Mouse (Mus musculus): Measurements from ENCODE around the gene Trcg1.

The Trcg1 gene

DNA sequence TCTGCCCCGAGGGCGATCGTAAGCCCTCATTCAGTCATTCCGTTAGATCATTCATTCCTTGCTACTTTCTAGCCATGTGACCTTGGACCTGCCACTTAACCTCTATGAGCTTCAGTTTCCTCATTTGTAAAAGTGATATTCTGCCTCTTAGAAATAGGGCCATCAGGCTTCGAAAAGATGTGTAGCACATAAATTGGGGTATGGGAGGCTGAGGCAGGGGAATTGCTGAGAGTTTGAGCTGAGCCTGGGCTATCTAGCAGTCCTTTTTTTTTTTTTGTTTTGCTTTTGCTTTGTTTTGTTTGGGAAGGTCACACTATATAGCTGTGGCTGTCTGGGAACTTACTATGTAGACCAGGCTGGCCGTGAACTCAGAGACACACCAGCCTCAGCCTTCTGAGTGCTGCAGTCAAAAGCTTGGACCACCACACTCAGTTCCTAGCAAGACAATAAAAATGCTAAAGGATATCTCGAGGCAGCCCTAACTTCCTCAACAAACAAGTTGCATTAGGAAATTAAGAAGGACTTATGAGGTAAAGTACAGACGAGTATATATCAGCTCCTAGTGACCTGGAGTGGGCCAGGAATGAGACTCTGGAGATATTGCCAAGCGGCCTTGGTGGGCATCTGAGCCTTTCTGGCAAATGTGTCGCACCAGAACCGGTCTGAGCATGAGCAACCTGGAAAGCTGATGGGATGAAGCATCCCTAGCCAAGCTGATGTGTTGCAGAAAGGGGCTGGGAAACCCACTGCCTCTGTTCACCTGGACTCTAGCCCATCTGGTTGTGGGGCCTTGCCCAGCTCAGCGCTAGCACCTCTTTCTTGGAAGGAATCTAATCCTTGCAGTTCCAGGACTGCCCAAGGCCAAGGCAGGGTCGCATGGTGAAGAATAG is 26.7 kb downstream of the Trcg1 start:
- ATAC-seq (ENCODE audit: low TSS enrichment): no peak

DNA sequence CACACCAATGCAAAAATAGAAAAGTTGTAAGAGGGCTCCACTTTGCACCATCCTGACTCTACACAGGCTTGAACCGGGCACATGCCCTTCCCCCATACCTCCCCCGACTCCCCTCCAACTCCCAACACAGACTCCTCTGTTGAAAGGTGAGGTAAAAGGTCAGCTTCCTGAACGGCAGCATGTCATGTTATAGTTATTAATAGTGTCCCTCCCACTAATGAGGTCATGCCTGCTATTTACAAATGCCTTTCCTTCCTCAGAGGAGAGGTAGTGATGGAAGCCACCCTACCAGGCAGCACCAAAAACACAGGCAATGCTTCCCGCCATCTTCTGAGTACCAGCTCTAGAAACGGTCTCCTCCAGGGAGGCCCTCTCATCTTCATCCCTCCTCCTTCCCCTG is 28.8 kb downstream of the Trcg1 start:
- no peak for ATAC-seq (ENCODE audit: low TSS enrichment)

DNA sequence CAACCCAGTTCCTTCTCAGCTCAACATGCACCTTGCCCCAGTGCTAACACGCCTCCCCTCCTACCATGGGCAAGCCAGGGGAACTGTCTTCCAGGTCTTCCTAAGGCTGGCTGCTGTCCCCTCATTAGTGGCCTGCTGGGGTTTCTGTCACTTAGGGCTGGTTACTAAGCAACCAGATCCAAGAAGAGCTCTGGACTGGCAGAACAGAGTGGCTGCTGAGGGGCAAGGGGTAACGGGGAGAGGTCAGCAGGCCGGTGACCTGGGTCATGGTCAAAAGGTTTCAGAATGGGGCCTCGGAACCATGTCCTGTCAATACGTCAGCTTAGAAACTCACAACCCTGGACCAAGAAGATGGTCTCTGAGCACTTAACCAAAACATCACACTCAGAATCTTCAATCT is 31.1 kb downstream of the Trcg1 start:
- no peak for ATAC-seq (ENCODE audit: low TSS enrichment)

DNA sequence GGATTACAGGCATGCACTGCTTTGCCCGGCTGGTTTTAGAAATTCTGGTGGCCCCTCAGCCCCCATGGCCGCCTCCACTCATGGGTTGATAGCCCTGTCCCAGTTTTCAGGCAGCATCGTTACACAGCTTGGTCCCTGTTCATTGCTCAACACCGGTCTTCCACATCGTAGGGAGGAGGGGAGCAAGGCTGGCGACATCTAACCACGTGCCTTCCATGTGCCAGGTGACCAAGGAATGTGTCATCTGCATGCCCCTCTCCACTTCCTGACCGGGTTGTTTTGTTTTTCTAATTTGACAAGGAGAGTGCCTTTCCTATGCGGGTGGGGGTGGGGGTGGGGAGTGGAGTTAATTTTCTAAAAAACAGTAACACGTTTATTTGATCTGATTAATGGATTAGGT is 31.7 kb downstream of the Trcg1 start:
- ATAC-seq (ENCODE audit: low TSS enrichment): no peak

DNA sequence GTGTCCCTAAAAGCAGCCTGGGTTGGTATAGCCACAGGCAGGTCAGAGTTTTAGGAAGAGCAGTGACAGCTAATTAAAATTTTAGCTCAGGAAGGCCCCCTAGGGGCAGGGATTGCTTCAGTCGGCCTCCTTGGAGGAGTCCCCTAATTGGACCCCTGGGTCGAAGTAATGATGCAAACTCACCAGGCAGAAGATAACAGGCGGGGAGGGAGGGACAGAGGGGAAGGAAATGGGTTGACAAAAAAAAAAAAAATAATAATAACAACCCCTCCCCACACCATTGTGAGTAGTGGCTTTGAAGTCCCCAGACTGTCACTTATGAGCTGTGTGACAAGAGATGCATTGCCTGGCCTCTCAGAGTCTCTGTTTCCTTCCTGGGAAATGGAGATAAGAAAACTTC is 32.2 kb downstream of the Trcg1 start:
- no peak for ATAC-seq (ENCODE audit: low TSS enrichment)

DNA sequence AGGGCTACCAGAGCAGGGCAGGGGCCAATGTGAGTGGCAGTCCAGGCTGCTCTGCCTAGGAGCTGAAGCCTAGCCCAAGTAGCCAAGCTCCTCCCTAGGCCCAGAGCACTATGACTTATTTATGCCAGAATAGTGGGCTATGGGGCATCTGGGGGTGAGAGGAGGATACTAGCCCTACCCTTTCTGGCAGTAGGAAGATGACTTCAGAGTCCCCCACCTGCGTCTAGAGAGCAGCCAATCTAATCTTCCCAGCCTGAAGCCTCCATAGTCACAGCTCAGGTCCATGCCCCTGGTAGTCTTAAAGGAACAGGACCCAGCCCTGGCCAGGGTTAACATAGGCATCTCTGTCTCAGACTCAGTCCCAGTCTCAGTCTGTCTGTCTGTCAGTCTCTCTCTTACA is 33.0 kb downstream of the Trcg1 start:
- no peak for ATAC-seq (ENCODE audit: low TSS enrichment)

DNA sequence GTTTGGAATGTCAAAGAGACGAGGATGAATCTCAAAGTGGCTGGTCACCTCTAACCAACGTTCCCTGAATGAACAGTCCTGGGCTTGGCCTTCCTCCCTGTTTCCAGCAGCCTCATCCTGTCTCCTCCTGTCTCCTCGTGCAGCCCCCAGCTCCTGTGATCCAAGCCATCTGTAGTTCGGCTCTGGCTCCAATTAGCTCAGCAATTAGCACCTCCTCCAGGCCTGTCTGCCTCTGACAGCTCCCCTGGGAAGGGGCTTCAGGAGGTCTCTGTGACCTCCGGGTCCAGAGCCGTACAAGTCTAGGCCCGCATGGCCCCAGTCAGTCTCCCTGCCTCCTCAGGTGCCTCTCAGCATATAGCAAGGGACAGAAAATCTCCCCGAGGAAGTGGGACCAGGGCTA is 34.0 kb downstream of the Trcg1 start:
- ATAC-seq (ENCODE audit: low TSS enrichment): no peak

DNA sequence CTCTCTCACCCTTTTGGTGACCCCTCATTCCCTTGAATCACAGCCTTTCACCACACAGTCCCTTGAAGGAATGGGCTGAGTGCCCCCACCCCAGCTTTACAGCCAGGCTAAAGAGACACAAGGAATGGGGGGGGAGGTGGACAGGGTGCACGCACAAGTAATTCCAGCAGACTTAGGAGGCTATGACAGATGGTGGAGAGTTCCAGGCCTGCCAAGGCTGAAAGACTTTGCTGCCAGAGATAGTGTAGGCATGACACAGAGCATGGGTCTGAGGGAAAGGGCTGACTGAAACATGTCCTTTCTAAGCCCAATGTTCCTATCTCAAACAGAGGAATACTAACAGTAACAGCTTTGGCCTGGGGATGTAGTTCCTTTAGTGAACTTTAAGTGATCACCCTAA is 34.7 kb downstream of the Trcg1 start:
- 0 out of 2 replicates have a peak, but pooled peaks have one; percentile 44 for ATAC-seq (ENCODE audit: low TSS enrichment)

DNA sequence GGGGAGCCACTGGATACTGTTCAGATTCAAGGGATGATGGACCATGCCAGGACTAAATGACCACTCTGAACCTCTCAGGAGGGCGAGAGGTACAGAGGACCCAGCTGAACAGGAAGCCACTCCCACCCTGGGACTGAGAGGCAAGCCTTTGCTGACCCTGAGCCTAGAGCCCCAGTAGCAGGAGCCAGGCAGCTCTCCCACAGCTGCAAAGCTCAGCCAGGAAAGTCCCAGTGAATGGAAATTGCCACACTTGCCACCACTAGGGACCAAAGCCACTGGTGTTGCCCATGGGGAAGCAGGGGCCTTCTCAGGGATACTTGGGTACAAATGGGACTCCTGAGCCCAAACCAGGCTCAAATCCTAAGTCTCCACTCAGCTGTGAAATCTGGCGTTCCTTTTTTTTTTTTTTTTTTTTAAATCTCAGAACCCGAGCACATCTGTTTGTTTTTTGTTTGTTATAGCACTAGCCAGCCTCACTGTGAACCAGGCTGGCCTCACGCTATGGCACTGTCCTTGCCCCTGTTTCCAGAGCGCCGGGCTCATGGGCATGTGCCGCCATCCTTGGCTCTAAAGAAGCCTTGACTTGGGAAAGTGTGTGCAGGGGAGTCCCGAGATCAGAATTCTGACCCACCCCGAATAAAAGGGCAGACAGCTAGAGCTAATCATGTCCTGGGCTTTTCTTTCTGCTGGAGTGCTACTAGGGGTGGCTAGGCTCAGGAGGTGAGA is 35.6 kb downstream of the Trcg1 start:
- ATAC-seq (ENCODE audit: low TSS enrichment): no peak

DNA sequence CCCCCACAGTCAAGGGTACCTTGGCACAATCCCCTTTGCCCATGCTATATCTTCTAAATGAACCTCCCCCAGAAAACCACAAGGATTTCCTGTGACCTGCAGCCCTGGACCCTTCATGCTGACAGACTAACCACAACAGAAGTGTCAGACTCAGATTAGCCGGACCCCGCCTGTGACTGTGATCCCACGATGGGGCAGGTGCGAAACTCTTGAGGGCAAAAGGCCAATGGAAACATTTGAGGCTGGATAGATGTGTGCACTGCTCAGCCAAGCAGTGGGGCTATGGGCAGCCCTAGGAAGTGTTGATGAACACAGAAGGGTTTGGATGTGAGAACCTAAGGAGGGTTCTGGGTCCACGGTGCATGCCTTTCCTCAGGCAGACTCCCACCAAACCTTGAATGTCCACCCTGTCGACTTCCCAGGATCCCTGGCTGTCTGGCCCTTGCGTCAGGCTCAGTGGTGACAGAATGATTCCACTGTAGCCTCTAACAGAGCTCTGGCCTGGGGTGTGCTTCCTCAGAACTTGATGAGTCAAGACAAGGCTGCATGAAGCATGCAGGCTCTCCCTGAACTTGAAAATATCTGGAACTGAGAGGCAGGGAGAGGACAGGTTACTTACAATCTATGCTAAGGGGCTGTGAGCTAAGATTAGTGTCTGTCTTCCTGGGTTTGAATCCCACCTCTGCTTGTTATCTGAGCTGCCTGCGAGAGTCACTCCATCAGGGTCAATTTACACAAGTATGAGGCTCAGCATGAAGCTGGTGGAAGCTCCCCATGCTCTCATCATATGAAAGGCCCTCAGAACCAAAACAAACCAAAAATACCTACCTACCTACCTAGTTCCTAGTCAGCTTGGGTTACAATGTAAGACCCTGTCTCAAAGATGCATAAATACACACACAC is 36.8 kb downstream of the Trcg1 start:
- ATAC-seq (ENCODE audit: low TSS enrichment): no peak

DNA sequence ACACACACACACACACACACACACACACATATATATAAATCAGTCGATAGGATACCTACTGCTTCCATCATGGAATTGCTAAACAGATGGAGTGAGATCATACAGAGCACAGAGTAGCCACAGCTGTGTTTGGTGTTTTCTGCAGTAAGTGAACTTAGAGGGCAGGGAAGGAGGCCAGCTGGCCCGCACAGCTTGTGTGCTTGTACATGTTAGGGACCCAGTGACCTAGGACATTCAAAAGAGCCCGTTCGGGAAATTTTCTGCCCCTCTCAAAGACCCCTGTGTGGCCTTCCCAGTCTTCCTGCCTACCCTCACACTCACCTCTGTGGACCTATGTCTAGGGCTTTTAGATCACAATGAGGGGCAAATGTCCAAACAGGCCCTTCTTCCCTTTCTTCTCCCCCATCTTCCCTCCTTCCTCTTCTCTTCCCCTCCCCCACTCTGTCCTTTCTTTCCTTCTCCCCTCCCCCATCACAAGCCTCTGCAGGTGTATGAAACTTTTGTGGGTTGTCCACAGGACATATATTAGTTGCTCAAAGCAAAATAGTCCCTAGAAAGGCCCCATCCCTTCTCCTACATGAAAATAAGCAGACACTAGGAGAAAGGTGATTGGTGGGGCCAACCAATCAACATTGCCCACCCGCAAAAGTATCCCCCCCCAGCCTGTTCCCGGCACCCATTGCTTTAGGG is 37.6 kb downstream of the Trcg1 start:
- ATAC-seq (ENCODE audit: low TSS enrichment): no peak

DNA sequence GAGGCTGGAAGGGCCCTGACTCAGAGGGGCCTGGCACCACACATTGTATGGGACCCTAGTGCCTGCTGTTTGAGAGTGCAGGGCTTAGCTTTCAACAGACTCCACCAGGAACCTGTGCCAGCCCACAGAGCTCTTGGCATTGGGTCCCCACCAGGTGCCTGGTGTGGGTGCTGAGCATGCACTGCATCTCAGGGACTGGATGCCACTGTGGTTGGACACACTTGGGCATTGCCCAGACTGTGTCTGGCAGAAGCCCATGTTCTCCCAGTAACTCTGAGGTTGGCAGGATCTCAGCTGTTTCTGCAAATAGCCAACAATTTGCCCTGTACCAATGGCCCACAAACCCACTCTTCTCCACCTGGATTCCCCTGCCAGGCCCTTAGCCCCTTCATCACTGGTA is 40.0 kb downstream of the Trcg1 start:
- ATAC-seq (ENCODE audit: low TSS enrichment): no peak

DNA sequence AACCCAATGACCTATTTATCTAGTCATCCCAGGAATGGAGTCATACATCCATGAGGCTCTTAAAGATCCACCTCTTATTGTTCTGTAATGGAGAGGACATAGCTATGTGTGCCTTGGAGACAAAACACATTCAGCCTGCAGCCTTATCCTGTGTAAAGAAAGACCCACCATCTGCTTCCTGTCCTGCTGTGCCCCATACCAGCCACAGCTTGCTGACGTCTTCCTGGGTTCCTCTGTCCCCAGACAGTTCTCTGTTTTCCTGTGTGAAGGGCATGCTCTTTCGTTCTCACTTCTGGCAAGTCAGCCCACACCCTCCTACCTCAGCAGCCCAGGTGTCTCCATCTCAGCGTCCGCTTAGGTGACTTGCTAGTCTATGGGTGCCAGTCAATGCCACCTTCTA is 41.9 kb downstream of the Trcg1 start:
- ATAC-seq (ENCODE audit: low TSS enrichment): no peak

DNA sequence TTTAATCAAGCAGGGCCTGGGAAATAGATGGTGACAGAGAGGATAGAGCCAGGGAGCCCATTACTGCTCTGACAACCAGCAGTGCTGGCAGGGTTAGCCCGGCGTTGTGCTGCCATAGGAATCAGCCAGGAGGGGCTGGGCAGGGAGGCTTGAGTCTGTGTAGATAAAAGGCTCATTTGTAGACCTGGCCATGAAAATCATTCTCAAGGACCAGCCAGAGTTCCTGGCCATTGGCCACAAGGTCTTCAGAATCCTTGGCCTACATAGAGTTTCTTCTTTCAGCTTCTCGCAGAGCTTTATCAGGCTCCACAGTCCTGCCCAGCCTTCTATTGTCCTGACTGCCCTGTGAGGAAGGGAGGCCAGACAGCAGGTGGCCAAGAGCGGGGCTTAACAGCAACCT is 43.1 kb downstream of the Trcg1 start:
- no peak for ATAC-seq (ENCODE audit: low TSS enrichment)

DNA sequence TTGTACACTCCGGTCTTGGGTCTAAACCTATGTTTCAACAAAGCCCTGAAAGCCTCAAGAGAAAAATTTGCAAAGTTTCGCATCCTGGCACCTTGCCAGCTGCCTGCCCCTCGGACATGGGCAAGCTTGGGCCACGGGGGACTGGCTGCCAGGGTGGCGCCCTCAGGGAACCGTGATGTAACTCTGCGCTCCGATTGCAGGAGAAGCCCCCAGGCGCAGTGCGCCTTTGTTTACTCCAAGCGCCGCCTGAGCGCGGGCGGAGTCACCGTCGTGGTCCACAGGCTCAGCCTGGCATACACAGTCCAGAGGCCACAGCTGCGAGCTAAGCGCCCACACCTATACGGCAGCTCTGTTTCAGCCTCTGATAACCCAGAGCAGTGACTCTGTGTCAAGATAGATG is 45.2 kb downstream of the Trcg1 start:
- no peak for ATAC-seq (ENCODE audit: low TSS enrichment)

DNA sequence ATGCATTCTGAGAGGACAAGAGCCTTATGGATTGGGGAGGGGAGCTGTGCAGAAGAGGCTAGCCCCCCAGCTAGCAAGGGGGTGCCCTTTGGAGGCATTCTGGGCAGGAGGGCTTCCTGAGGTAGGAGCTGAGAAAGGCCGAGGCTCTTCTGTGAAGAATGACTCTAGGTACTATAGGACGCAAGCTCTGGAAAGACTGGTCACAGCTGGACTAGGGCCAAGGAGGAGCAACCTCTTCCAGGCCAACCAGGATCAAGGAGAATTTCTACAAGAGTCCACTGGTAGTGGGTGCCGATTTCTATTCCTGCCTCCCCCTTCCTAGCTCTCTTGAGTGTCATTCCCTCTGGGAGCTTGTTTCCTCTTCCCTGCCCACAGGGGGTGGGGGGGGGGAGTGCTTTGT is 46.3 kb downstream of the Trcg1 start:
- no peak for ATAC-seq (ENCODE audit: low TSS enrichment)

DNA sequence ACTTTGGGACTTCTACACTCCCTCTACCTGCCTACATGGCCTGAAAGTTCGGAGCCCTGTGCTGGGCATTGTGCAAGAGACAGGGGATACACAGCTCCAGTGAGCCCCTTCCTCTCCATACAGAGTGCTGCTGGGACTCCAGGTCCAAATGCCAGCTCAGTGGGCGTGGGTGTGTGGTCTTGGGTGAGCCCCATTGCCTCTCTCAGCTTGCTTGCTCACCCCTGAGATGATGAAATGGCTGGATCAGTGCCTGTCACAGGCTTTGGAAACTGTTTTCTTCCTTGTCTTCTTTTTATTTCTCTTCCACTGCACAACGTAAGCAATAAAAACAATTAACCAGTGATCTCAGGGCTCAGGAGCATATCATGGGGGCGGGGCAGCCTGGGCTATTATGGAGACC is 47.0 kb downstream of the Trcg1 start:
- ATAC-seq (ENCODE audit: low TSS enrichment): no peak

DNA sequence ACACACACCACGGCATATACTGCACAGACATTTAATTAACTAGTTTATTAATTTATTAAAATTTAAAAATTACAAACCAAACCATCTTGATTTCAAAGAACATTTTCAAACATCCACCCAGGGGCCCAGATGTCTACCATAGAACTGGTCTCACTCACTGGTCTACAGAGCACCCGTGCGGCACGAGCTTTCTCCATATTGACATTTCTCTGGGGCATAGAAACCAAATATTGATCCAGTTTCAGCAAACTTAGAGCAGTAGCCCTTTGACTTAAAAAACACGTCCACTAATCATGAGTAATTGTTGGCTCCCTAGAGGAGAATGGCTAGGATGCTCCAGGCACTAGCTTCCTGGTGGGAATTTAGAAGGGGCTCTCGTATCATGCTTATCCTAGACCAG is 50.8 kb downstream of the Trcg1 start:
- ATAC-seq (ENCODE audit: low TSS enrichment): no peak

DNA sequence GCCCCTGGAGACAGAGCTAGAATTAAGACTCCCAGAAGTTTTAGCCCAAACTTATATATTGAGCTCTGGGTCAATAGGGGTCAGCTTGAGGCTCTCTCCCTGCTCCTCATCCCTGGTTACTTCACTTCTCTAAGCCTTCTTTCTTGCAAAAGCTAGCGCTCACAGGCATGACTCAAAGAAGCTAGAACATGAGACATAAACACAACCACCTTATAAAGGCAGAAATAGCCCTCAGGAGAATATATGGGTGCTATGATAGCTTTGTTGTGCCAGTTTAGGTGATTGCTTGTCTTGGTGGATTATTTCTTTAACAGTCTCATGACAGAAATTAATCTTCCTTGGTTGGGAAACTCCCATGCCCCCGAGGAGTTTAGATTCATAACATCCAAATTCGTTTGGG is 58.5 kb downstream of the Trcg1 start:
- ATAC-seq (ENCODE audit: low TSS enrichment): no peak

DNA sequence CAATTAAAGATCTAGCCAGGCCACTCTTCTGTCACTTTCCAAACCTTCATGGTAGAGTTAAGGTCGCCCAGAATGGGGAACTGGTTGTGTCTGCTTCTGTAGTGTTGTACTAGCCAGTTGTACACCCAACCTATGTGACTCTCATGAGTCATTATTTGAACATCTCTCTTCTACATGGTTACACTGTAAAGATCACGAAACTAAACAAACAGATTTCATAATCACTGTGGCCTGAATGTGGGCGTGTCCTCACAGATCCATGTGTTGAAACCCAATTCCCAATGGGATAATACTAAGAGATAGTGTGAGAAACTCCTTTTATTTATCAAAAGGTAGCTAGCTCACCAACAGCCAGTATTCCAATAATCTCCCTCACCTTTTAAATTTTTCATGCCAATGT is 59.3 kb downstream of the Trcg1 start:
- ATAC-seq (ENCODE audit: low TSS enrichment): no peak

DNA sequence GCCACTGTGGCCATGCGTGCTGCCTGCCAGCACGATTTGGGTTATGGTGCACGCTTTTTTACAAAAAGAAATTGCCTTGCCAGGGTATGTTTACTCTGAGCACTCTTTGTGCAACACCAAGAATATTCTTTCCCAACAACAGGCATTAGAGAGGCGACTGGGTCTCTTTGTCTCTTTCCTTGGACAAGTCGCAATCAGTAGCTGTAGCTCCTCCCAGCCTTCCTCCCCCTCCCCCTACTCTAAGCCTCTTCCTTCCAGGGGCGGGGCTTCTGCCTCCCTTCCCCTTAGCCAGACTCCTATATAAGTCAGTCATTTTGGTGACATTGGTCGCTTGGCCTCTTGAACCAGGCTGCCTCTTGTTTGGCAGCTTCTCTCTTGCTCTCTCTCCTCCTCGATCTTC is 59.9 kb downstream of the Trcg1 start:
- ATAC-seq (ENCODE audit: low TSS enrichment): no peak

DNA sequence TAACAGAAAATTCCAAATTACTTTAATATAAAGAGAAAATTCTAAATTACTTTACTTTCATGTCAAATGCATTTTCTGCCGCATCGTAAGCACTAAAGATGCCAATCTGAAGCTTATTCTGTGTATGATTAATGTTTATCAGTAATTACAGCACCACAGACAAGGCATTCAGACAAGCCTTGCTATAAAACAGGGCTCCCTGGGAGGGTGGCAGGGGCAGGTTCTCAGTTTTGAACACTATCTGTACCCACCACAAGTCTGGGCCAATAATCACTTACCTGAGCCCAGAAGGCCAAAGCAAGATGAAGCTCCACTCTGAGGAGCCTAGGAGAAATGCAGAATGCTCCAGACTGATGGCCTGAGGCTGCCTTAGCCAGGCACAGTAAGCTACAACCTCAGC is 61.6 kb downstream of the Trcg1 start:
- ATAC-seq (ENCODE audit: low TSS enrichment): no peak
